Mouse (Mus musculus): ENCODE results near the gene Mrpl51. TPM values are rescaled to one million over a fixed set of nuclear protein-coding genes. Genes with fewer than 3 reads are reported as not detected.

Mrpl51 gene
- polyA plus RNA-seq, 1 experiment from 2014 or later, result 191 TPM

- Histone ChIP-seq H3K9ac (no peak overlapping the region), H3K9me3 (no peaks in the 10 kb centered on the region), H3K27ac (no peak overlapping the region), H3K36me3 (no peaks in the 10 kb centered on the region), H3K4me1 (no peaks in the 10 kb centered on the region), H3K27me3 (no peaks in the 10 kb centered on the region), H3K4me2 (replicated peaks) (no peak overlapping the region), H3K4me3 (no peak overlapping the region)
- WGBS, result 78% methylated on average over 3 of the region's 3 CpGs
- no peak for ATAC-seq (ENCODE audit: insufficient number of reproducible peaks, insufficient read depth, low FRiP score, low TSS enrichment)
Measured at GRCm38 (mm10) chr6:125222577-125222976, 31.0 kb downstream of the Mrpl51 start.

- Histone ChIP-seq H3K4me2 (replicated peaks) (no peak overlapping the region), H3K4me3 (no peak overlapping the region), H3K36me3 (no peaks in the 10 kb centered on the region), H3K27ac (no peak overlapping the region), H3K9me3 (no peaks in the 10 kb centered on the region), H3K9ac (no peak overlapping the region), H3K4me1 (peaks cover 3% of the 10 kb centered on the region; the same call in 1 of the 2 replicates), H3K27me3 (no peaks in the 10 kb centered on the region)
- ATAC-seq (ENCODE audit: insufficient number of reproducible peaks, insufficient read depth, low FRiP score, low TSS enrichment), result no peak
- 82% methylated on average over 5 of the region's 5 CpGs for WGBS
Measured at GRCm38 (mm10) chr6:125225518-125226115, 34.0 kb downstream of the Mrpl51 start.

GRCm38 (mm10) chr6:125230571-125230970 lies 39.0 kb downstream of the Mrpl51 start:
- no peak overlapping the region for H3K4me3 ChIP-seq
- no peaks in the 10 kb centered on the region for H3K27me3 ChIP-seq
- no peak overlapping the region for H3K27ac ChIP-seq
- ATAC-seq (ENCODE audit: insufficient number of reproducible peaks, insufficient read depth, low FRiP score, low TSS enrichment), result no peak
- 55% methylated on average over 9 of the region's 9 CpGs for WGBS
- 0 out of 2 replicates have a peak overlapping the region, but pooled peaks have one; percentile 75 for H3K4me2 ChIP-seq (replicated peaks)
- H3K9ac ChIP-seq, result no peak overlapping the region
- no peaks in the 10 kb centered on the region for H3K9me3 ChIP-seq
- no peaks in the 10 kb centered on the region for H3K36me3 ChIP-seq
- H3K4me1 ChIP-seq, result peaks cover 15% of the 10 kb centered on the region; the same call in 1 of the 2 replicates

- Histone ChIP-seq H3K4me2 (replicated peaks) (peak within 1 kb of the TSS; percentile 75), H3K27ac (peak within 1 kb of the TSS; percentile 24; the same call in 1 of the 2 replicates), H3K9ac (peak within 1 kb of the TSS; percentile 57), H3K27me3 (no peaks in the 10 kb centered on the region), H3K4me1 (peaks cover 15% of the 10 kb centered on the region; the same call in 1 of the 2 replicates), H3K4me3 (peak within 1 kb of the TSS; percentile 39), H3K36me3 (no peaks in the 10 kb centered on the region), H3K9me3 (no peaks in the 10 kb centered on the region)
- WGBS, result 8% methylated on average over 16 of the region's 16 CpGs
- ATAC-seq (ENCODE audit: insufficient number of reproducible peaks, insufficient read depth, low FRiP score, low TSS enrichment), result peak; percentile 30; the same call in 1 of the 2 replicates
Measured at GRCm38 (mm10) chr6:125231117-125232044, 39.8 kb downstream of the Mrpl51 start, which contains the start of gene Tapbpl. Tapbpl (minus strand) TSS chr6:125231860.

GRCm38 (mm10) chr6:125232045-125232437 lies 40.4 kb downstream of the Mrpl51 start:
- H3K36me3 ChIP-seq, result no peaks in the 10 kb centered on the region
- H3K27ac ChIP-seq, result no peak overlapping the region
- no peaks in the 10 kb centered on the region for H3K9me3 ChIP-seq
- no peaks in the 10 kb centered on the region for H3K27me3 ChIP-seq
- H3K4me2 ChIP-seq (replicated peaks), result peak overlapping the region; percentile 75
- H3K9ac ChIP-seq, result no peak overlapping the region
- H3K4me1 ChIP-seq, result peaks cover 15% of the 10 kb centered on the region; the same call in 1 of the 2 replicates
- whole genome bisulfite sequencing, result 53% methylated on average over 4 of the region's 4 CpGs
- no peak for ATAC-seq (ENCODE audit: insufficient number of reproducible peaks, insufficient read depth, low FRiP score, low TSS enrichment)
- H3K4me3 ChIP-seq, result peak overlapping the region; percentile 39

GRCm38 (mm10) chr6:125232516-125232915 lies 40.9 kb downstream of the Mrpl51 start:
- H3K4me2 ChIP-seq (replicated peaks), result no peak overlapping the region
- H3K36me3 ChIP-seq, result no peaks in the 10 kb centered on the region
- ATAC-seq (ENCODE audit: insufficient number of reproducible peaks, insufficient read depth, low FRiP score, low TSS enrichment), result no peak
- no peaks in the 10 kb centered on the region for H3K27me3 ChIP-seq
- H3K9ac ChIP-seq, result no peak overlapping the region
- H3K9me3 ChIP-seq, result no peaks in the 10 kb centered on the region
- peaks cover 15% of the 10 kb centered on the region; the same call in 1 of the 2 replicates for H3K4me1 ChIP-seq
- WGBS, result 77% methylated on average over 6 of the region's 6 CpGs
- H3K27ac ChIP-seq, result no peak overlapping the region
- no peak overlapping the region for H3K4me3 ChIP-seq

- H3K4me2 ChIP-seq (replicated peaks), result no peak overlapping the region
Measured at GRCm38 (mm10) chr6:125233816-125234519, 42.4 kb downstream of the Mrpl51 start.

GRCm38 (mm10) chr6:125234520-125234828 lies 42.9 kb downstream of the Mrpl51 start:
- H3K9ac ChIP-seq, result no peak overlapping the region
- no peak overlapping the region for H3K27ac ChIP-seq
- H3K4me1 ChIP-seq, result peaks cover 15% of the 10 kb centered on the region; the same call in 1 of the 2 replicates
- H3K27me3 ChIP-seq, result no peaks in the 10 kb centered on the region
- 42% methylated on average over 5 of the region's 5 CpGs for WGBS
- no peak overlapping the region for H3K4me2 ChIP-seq (replicated peaks)
- no peak overlapping the region for H3K4me3 ChIP-seq
- no peaks in the 10 kb centered on the region for H3K9me3 ChIP-seq
- no peaks in the 10 kb centered on the region for H3K36me3 ChIP-seq
- ATAC-seq (ENCODE audit: insufficient number of reproducible peaks, insufficient read depth, low FRiP score, low TSS enrichment), result no peak

More at GRCm38 (mm10) chr6:125233816-125234519, 42.4 kb downstream of the Mrpl51 start:
- H3K27ac ChIP-seq, result no peak overlapping the region; the same call in 1 of the 2 replicates
- no peaks in the 10 kb centered on the region for H3K27me3 ChIP-seq
- no peak overlapping the region for H3K4me3 ChIP-seq
- 53% methylated on average over 7 of the region's 7 CpGs for WGBS
- no peak overlapping the region for H3K9ac ChIP-seq
- no peaks in the 10 kb centered on the region for H3K9me3 ChIP-seq
- no peak for ATAC-seq (ENCODE audit: insufficient number of reproducible peaks, insufficient read depth, low FRiP score, low TSS enrichment)
- peaks cover 15% of the 10 kb centered on the region; the same call in 1 of the 2 replicates for H3K4me1 ChIP-seq
- H3K36me3 ChIP-seq, result no peaks in the 10 kb centered on the region

GRCm38 (mm10) chr6:125236341-125236740 lies 44.7 kb downstream of the Mrpl51 start:
- Histone ChIP-seq H3K9me3 (no peaks in the 10 kb centered on the region), H3K36me3 (no peaks in the 10 kb centered on the region), H3K27ac (no peak overlapping the region), H3K27me3 (no peaks in the 10 kb centered on the region), H3K9ac (no peak overlapping the region), H3K4me1 (peaks cover 11% of the 10 kb centered on the region; the same call in 1 of the 2 replicates), H3K4me2 (replicated peaks) (no peak overlapping the region), H3K4me3 (no peak overlapping the region)
- ATAC-seq (ENCODE audit: insufficient number of reproducible peaks, insufficient read depth, low FRiP score, low TSS enrichment), result no peak
- 70% methylated on average over 6 of the region's 6 CpGs for WGBS

GRCm38 (mm10) chr6:125236782-125237181 lies 45.2 kb downstream of the Mrpl51 start, which contains the start of gene Cd27:
Cd27 (minus strand) TSS chr6:125237010.
- 0 out of 2 replicates have a peak within 1 kb of the TSS, but pooled peaks have one; percentile 5 for H3K9ac ChIP-seq
- no peaks in the 10 kb centered on the region for H3K36me3 ChIP-seq
- peaks cover 6% of the 10 kb centered on the region; the same call in 1 of the 2 replicates for H3K4me1 ChIP-seq
- no peak for ATAC-seq (ENCODE audit: insufficient number of reproducible peaks, insufficient read depth, low FRiP score, low TSS enrichment)
- no peaks in the 10 kb centered on the region for H3K27me3 ChIP-seq
- no peak within 1 kb of the TSS for H3K4me3 ChIP-seq
- WGBS, result 34% methylated on average over 6 of the region's 6 CpGs
- H3K9me3 ChIP-seq, result no peaks in the 10 kb centered on the region
- H3K4me2 ChIP-seq (replicated peaks), result no peak within 1 kb of the TSS
- H3K27ac ChIP-seq, result no peak within 1 kb of the TSS

GRCm38 (mm10) chr6:125237421-125237820 lies 45.8 kb downstream of the Mrpl51 start:
- H3K4me1 ChIP-seq, result 0 out of 2 replicates have a peak, but pooled peaks cover 2% of the 10 kb centered on the region
- no peak overlapping the region for H3K9ac ChIP-seq
- no peaks in the 10 kb centered on the region for H3K36me3 ChIP-seq
- no peak overlapping the region for H3K4me3 ChIP-seq
- ATAC-seq (ENCODE audit: insufficient number of reproducible peaks, insufficient read depth, low FRiP score, low TSS enrichment), result no peak
- H3K27ac ChIP-seq, result no peak overlapping the region
- no peak overlapping the region for H3K4me2 ChIP-seq (replicated peaks)
- H3K27me3 ChIP-seq, result no peaks in the 10 kb centered on the region
- 86% methylated on average over 4 of the region's 4 CpGs for WGBS
- no peaks in the 10 kb centered on the region for H3K9me3 ChIP-seq
